Mouse (Mus musculus) erythroblast, embryonic 14.5 days (primary cell): Measurements from ENCODE around the gene Mrps18b. TPM values are rescaled to one million over a fixed set of nuclear protein-coding genes. Genes with fewer than 3 reads are reported as not detected.
A peak's percentile ranks its signal among the peaks of the same experiment; 100 is the strongest.

Experiments used
- H3K27me3 ChIP-seq: 2 replicates; pipeline ENCODE4 v1.6.1; 2012; ENCODE audit warnings: inconsistent platforms; ENCODE audit not compliant: control insufficient read depth
- H3K36me3 ChIP-seq: 2 replicates; pipeline ENCODE4 v1.6.1; 2012; ENCODE audit warnings: mild to moderate bottlenecking, inconsistent platforms; ENCODE audit not compliant: control insufficient read depth
- H3K4me1 ChIP-seq: 2 replicates; pipeline ENCODE4 v1.6.1; 2012; ENCODE audit warnings: inconsistent platforms; ENCODE audit not compliant: control insufficient read depth
- H3K4me3 ChIP-seq: replicated peaks from 2 replicates; pipeline ENCODE3; 2012; ENCODE audit warnings: moderate library complexity, mild to moderate bottlenecking, inconsistent platforms
- H3K9me3 ChIP-seq: 2 replicates; pipeline ENCODE4 v1.6.1; 2012; ENCODE audit warnings: low read length, inconsistent platforms, mixed read lengths; ENCODE audit not compliant: control insufficient read depth
- GATA1 ChIP-seq: IDR thresholded peaks from 2 replicates; pipeline ENCODE4 v1.6.1; 2012; ENCODE audit warnings: low read length, inconsistent platforms, mixed read lengths
- TAL1 ChIP-seq: IDR thresholded peaks from 3 replicates; pipeline ENCODE4 v1.6.1; 2012; ENCODE audit warnings: low read length, inconsistent platforms, mixed read lengths
- polyA plus RNA-seq: library from polyadenylated mRNA; stranded (reverse); fragments of >175 nt; gene quantifications from 2 replicates; pipeline ENCODE4 v1.2.3, GENCODE M21; 2012

Gene Mrps18b
- polyA plus RNA-seq, 1 experiment, result 0.85 TPM

- Histone ChIP-seq H3K9me3 (peaks cover 9% of the 10 kb centered on the region; the same call in 1 of the 2 replicates), H3K4me3 (peak within 1 kb of the TSS; percentile 88), H3K27me3 (peaks cover 32% of the 10 kb centered on the region), H3K36me3 (peaks cover 52% of the 10 kb centered on the region), H3K4me1 (peaks cover 57% of the 10 kb centered on the region)
- TF ChIP-seq GATA1 (no peak), TAL1 (no peak)
Observed at GRCm38 (mm10) chr17:35861198-35861857, 54.9 kb downstream of the Mrps18b start, which contains the start of gene Nrm. Gene Nrm (plus strand): TSS chr17:35861318.

GRCm38 (mm10) chr17:35860831-35861197 is 55.4 kb downstream of the Mrps18b start:
- peaks cover 57% of the 10 kb centered on the region for H3K36me3 ChIP-seq
- H3K4me1 ChIP-seq, result peaks cover 52% of the 10 kb centered on the region
- peaks cover 4% of the 10 kb centered on the region; the same call in 1 of the 2 replicates for H3K9me3 ChIP-seq
- peaks cover 27% of the 10 kb centered on the region for H3K27me3 ChIP-seq
- H3K4me3 ChIP-seq, result peak overlapping the region; percentile 88
- TF ChIP-seq GATA1 (no peak), TAL1 (no peak)

Other genes starting within 250 kb of the Mrps18b start
- 1.9 and 2.6 TPM in 2 replicates for gene Vars2, start 248.8 kb downstream of the Mrps18b start, polyA plus RNA-seq
- 1.1 and 1.3 TPM in 2 replicates for gene Gtf2h4, start 242.7 kb downstream of the Mrps18b start, polyA plus RNA-seq
- gene Ddr1, start 211.8 kb downstream of the Mrps18b start, polyA plus RNA-seq, result not detected in 2 replicates
- 14.0 and 14.8 TPM in 2 replicates for gene Ier3, start 94.7 kb downstream of the Mrps18b start, polyA plus RNA-seq
- gene Flot1, start 93.2 kb downstream of the Mrps18b start, polyA plus RNA-seq, result 8.2 and 11.6 TPM in 2 replicates
- gene Tubb5, start 78.1 kb downstream of the Mrps18b start, polyA plus RNA-seq, result 56.9 and 99.3 TPM in 2 replicates
- gene Mdc1, start 74.9 kb downstream of the Mrps18b start, polyA plus RNA-seq, result 0.91 and 1.1 TPM in 2 replicates
- gene Nrm, start 55.1 kb downstream of the Mrps18b start, polyA plus RNA-seq, result 1.7 and 2.8 TPM in 2 replicates
- 0.31 and 0.37 TPM in 2 replicates for gene Ppp1r18, start 50.8 kb downstream of the Mrps18b start, polyA plus RNA-seq
- gene Dhx16, start 36.6 kb downstream of the Mrps18b start, polyA plus RNA-seq, result 5.0 and 5.2 TPM in 2 replicates
- 6.9 and 7.1 TPM in 2 replicates for gene 2310061I04Rik, start 19.0 kb downstream of the Mrps18b start, polyA plus RNA-seq
- 1.1 and 1.6 TPM in 2 replicates for gene Atat1, start 6.3 kb downstream of the Mrps18b start, polyA plus RNA-seq
- gene Ppp1r10, start within 50 bp of the Mrps18b start, polyA plus RNA-seq, result 5.4 and 6.3 TPM in 2 replicates
- 14.0 and 24.6 TPM in 2 replicates for gene Abcf1, start 53.4 kb upstream of the Mrps18b start, polyA plus RNA-seq
- gene Gnl1, start 63.5 kb upstream of the Mrps18b start, polyA plus RNA-seq, result 1.5 and 1.9 TPM in 2 replicates
- 0.18 and 0.30 TPM in 2 replicates for gene Prr3, start 63.8 kb upstream of the Mrps18b start, polyA plus RNA-seq
- 0.91 and 0.98 TPM in 2 replicates for gene H2-T24, start 104.2 kb upstream of the Mrps18b start, polyA plus RNA-seq
- gene H2-T23, start 116.5 kb upstream of the Mrps18b start, polyA plus RNA-seq, result 3.7 and 5.0 TPM in 2 replicates
- 0.12 and 0.14 TPM in 2 replicates for gene H2-T22, start 126.4 kb upstream of the Mrps18b start, polyA plus RNA-seq
- gene Gm6034, start 126.6 kb upstream of the Mrps18b start, polyA plus RNA-seq, result not detected in 2 replicates
- gene Gm11127, start 142.0 kb upstream of the Mrps18b start, polyA plus RNA-seq, result 0.07 TPM in 1 of 2 replicates, not detected in the other
- not detected in 2 replicates for gene Gm19684, start 205.3 kb upstream of the Mrps18b start, polyA plus RNA-seq
- gene Gm7030, start 213.0 kb upstream of the Mrps18b start, polyA plus RNA-seq, result 0.08 TPM in 1 of 2 replicates, not detected in the other